In genomic region chr10:28103406-28103906, GRCm38 (mm10) we compare ENCODE assay signal across 22 mouse cellular contexts. TPM values are rescaled to one million over a fixed set of nuclear protein-coding genes. Genes with fewer than 3 reads are reported as not detected.
A peak's percentile ranks its signal among the peaks of the same experiment; 100 is the strongest.
DNase-seq lines count a peak whose midpoint lies in the region; ATAC-seq and TF ChIP-seq lines count a peak whose summit lies in the region.
"Had no signal": no experiment of that assay in that cellular context is flagged by ENCODE, and none has a peak within 500 bp of the region (broad histone marks: within the 10 kb centered on the region; RNA-seq: fewer than 3 reads in every experiment).

No protein-coding gene starts in this region.

- 52% methylated on average over 4 of the region's 4 CpGs for WGBS in kidney, adult 2 months
- 94% methylated on average over 4 of the region's 4 CpGs for WGBS in kidney, embryonic 15.5 days
- WGBS in kidney, embryonic 16.5 days = 84% methylated on average over 4 of the region's 4 CpGs
- 95% methylated on average over 4 of the region's 4 CpGs for WGBS in kidney, embryonic 14.5 days
- 95% methylated on average over 4 of the region's 4 CpGs for WGBS in midbrain, embryonic 11.5 days
- WGBS in midbrain, embryonic 13.5 days = 96% methylated on average over 4 of the region's 4 CpGs

- no peak for TF ChIP-seq POLR2A in kidney, adult 2 months (IDR thresholded peaks at IDR 0.05; ENCODE audit: low read depth, low read length)

- ATAC-seq in kidney, embryonic 15.5 days (replicated peaks; ENCODE audit: low FRiP score) = no peak
- no peak for ATAC-seq in kidney, embryonic 16.5 days (ENCODE audit: low FRiP score, low TSS enrichment)
- ATAC-seq in kidney, embryonic 14.5 days (ENCODE audit: low FRiP score, low TSS enrichment) = no peak
- ATAC-seq in midbrain, embryonic 11.5 days (ENCODE audit: low FRiP score) = no peak
- no peak for ATAC-seq in midbrain, embryonic 13.5 days
- ATAC-seq: forebrain, embryonic 14.5 days had no signal

- no peaks in the 10 kb centered on the region for H3K27me3 ChIP-seq in kidney, adult 2 months (replicated peaks; ENCODE audit: control insufficient read depth, insufficient read depth, low read length)
- no peaks in the 10 kb centered on the region for H3K27me3 ChIP-seq in kidney, embryonic 15.5 days
- no peaks in the 10 kb centered on the region for H3K27me3 ChIP-seq in kidney, embryonic 16.5 days (ENCODE audit: insufficient read depth, low read length)
- no peaks in the 10 kb centered on the region for H3K27me3 ChIP-seq in kidney, embryonic 14.5 days (ENCODE audit: control insufficient read depth, insufficient read depth, low read length)
- no peaks in the 10 kb centered on the region for H3K27me3 ChIP-seq in midbrain, embryonic 11.5 days (ENCODE audit: control insufficient read depth, insufficient read depth, low read length)
- H3K27me3 ChIP-seq in midbrain, embryonic 13.5 days = no peaks in the 10 kb centered on the region
- H3K27me3 ChIP-seq: embryonic facial prominence, embryonic 13.5 days; embryonic facial prominence, embryonic 15.5 days; forebrain, embryonic 12.5 days had no signal

- no peak overlapping the region for H3K9ac ChIP-seq in kidney, embryonic 15.5 days
- no peak overlapping the region for H3K9ac ChIP-seq in kidney, embryonic 16.5 days (replicated peaks; ENCODE audit: low read length)
- H3K9ac ChIP-seq in kidney, embryonic 14.5 days (ENCODE audit: low read depth, low read length) = no peak overlapping the region
- H3K9ac ChIP-seq in midbrain, embryonic 11.5 days (ENCODE audit: low read length) = no peak overlapping the region
- H3K9ac ChIP-seq in midbrain, embryonic 13.5 days (replicated peaks) = no peak overlapping the region
- H3K9ac ChIP-seq: embryonic facial prominence, embryonic 13.5 days; embryonic facial prominence, embryonic 15.5 days; forebrain, embryonic 12.5 days had no signal

- H3K4me1 ChIP-seq in kidney, adult 2 months (ENCODE audit: control insufficient read depth, insufficient read depth, low read length) = peaks cover 26% of the 10 kb centered on the region
- peaks cover 9% of the 10 kb centered on the region; the same call in 1 of the 2 replicates for H3K4me1 ChIP-seq in kidney, embryonic 15.5 days
- H3K4me1 ChIP-seq in kidney, embryonic 16.5 days (ENCODE audit: insufficient read depth, low read length) = peaks cover 16% of the 10 kb centered on the region
- H3K4me1 ChIP-seq in kidney, embryonic 14.5 days (ENCODE audit: control insufficient read depth, insufficient read depth, low read length) = no peaks in the 10 kb centered on the region
- H3K4me1 ChIP-seq in midbrain, embryonic 11.5 days (ENCODE audit: control insufficient read depth, insufficient read depth, low read length) = no peaks in the 10 kb centered on the region; the same call in 1 of the 2 replicates
- no peaks in the 10 kb centered on the region for H3K4me1 ChIP-seq in midbrain, embryonic 13.5 days (replicated peaks)
- H3K4me1 ChIP-seq: embryonic facial prominence, embryonic 15.5 days; forebrain, embryonic 12.5 days had no signal

- H3K4me3 ChIP-seq in kidney, adult 2 months (ENCODE audit: insufficient read depth, low read depth, low read length) = no peak overlapping the region
- H3K4me3 ChIP-seq in kidney, embryonic 15.5 days (replicated peaks) = no peak overlapping the region
- no peak overlapping the region for H3K4me3 ChIP-seq in kidney, embryonic 16.5 days (ENCODE audit: low read length)
- H3K4me3 ChIP-seq in kidney, embryonic 14.5 days (ENCODE audit: low read length) = no peak overlapping the region
- no peak overlapping the region for H3K4me3 ChIP-seq in midbrain, embryonic 11.5 days (ENCODE audit: low read depth, low read length)
- no peak overlapping the region for H3K4me3 ChIP-seq in midbrain, embryonic 13.5 days (replicated peaks)
- H3K4me3 ChIP-seq: embryonic facial prominence, embryonic 13.5 days; embryonic facial prominence, embryonic 15.5 days; erythroblast, embryonic 14.5 days; forebrain, embryonic 10.5 days; forebrain, embryonic 12.5 days had no signal

- H3K9me3 ChIP-seq in kidney, embryonic 15.5 days (replicated peaks) = no peaks in the 10 kb centered on the region
- H3K9me3 ChIP-seq in kidney, embryonic 16.5 days (ENCODE audit: low read length) = no peaks in the 10 kb centered on the region
- no peaks in the 10 kb centered on the region for H3K9me3 ChIP-seq in kidney, embryonic 14.5 days (ENCODE audit: control insufficient read depth, low read length)
- H3K9me3 ChIP-seq in midbrain, embryonic 11.5 days (ENCODE audit: control insufficient read depth, low read length) = no peaks in the 10 kb centered on the region
- no peaks in the 10 kb centered on the region for H3K9me3 ChIP-seq in midbrain, embryonic 13.5 days
- H3K9me3 ChIP-seq: embryonic facial prominence, embryonic 13.5 days; embryonic facial prominence, embryonic 15.5 days; forebrain, embryonic 10.5 days; forebrain, embryonic 12.5 days had no signal

- DNase-seq in kidney, adult 2 months = peak; percentile 60
- DNase-seq in midbrain, embryonic 11.5 days (ENCODE audit: low spot score, missing footprints) = peak; percentile 31
- DNase-seq: adrenal gland, adult 2 months; adrenal gland, postnatal 10 days; adrenal gland, postnatal 25 days; cerebellum, adult 11 months; cerebellum, adult 18-20 months; cerebellum, adult 8-10 months; cerebellum, adult 9-11 months; cerebellum, postnatal 14 days; cerebellum, postnatal 36 days; embryo, embryonic 11 days had no signal

- no peak overlapping the region for H3K4me2 ChIP-seq in kidney, embryonic 15.5 days
- no peak overlapping the region for H3K4me2 ChIP-seq in kidney, embryonic 16.5 days (replicated peaks; ENCODE audit: low read depth, low read length)
- H3K4me2 ChIP-seq in kidney, embryonic 14.5 days (replicated peaks; ENCODE audit: low read depth, low read length) = no peak overlapping the region
- H3K4me2 ChIP-seq in midbrain, embryonic 11.5 days = no peak overlapping the region
- H3K4me2 ChIP-seq in midbrain, embryonic 13.5 days (replicated peaks) = no peak overlapping the region
- H3K4me2 ChIP-seq: embryonic facial prominence, embryonic 13.5 days; embryonic facial prominence, embryonic 15.5 days; forebrain, embryonic 12.5 days had no signal

- no peaks in the 10 kb centered on the region for H3K36me3 ChIP-seq in kidney, adult 2 months (ENCODE audit: control insufficient read depth, insufficient read depth, low read length)
- H3K36me3 ChIP-seq in kidney, embryonic 15.5 days = no peaks in the 10 kb centered on the region
- no peaks in the 10 kb centered on the region for H3K36me3 ChIP-seq in kidney, embryonic 16.5 days (ENCODE audit: insufficient read depth, low read length)
- H3K36me3 ChIP-seq in kidney, embryonic 14.5 days (ENCODE audit: control insufficient read depth, insufficient read depth, low read length) = no peaks in the 10 kb centered on the region
- H3K36me3 ChIP-seq in midbrain, embryonic 11.5 days (ENCODE audit: control insufficient read depth, insufficient read depth, low read length) = no peaks in the 10 kb centered on the region
- no peaks in the 10 kb centered on the region for H3K36me3 ChIP-seq in midbrain, embryonic 13.5 days
- H3K36me3 ChIP-seq: embryonic facial prominence, embryonic 13.5 days; embryonic facial prominence, embryonic 15.5 days; forebrain, embryonic 10.5 days; forebrain, embryonic 12.5 days had no signal

- peak overlapping the region; percentile 17; the same call in 1 of the 2 replicates for H3K27ac ChIP-seq in kidney, adult 2 months (ENCODE audit: insufficient read depth, low read depth, low read length)
- H3K27ac ChIP-seq in kidney, embryonic 15.5 days = no peak overlapping the region
- H3K27ac ChIP-seq in kidney, embryonic 16.5 days (ENCODE audit: low read length) = 0 out of 2 replicates have a peak overlapping the region, but pooled peaks have one; percentile 24
- no peak overlapping the region for H3K27ac ChIP-seq in kidney, embryonic 14.5 days (ENCODE audit: low read depth, low read length)
- no peak overlapping the region for H3K27ac ChIP-seq in midbrain, embryonic 11.5 days (ENCODE audit: low read depth, low read length)
- no peak overlapping the region for H3K27ac ChIP-seq in midbrain, embryonic 13.5 days
- H3K27ac ChIP-seq: embryonic facial prominence, embryonic 13.5 days; embryonic facial prominence, embryonic 15.5 days; forebrain, embryonic 10.5 days; forebrain, embryonic 12.5 days had no signal

- TF ChIP-seq CTCF in kidney, adult 2 months (conservative IDR thresholded peaks at IDR 0.05; ENCODE audit: insufficient read depth, insufficient read length, low read depth, low read length) = no peak

RNA-seq across cellular contexts. Expression of gene Ptprk, which starts 28.8 kb away (rescaled TPM):
- polyA plus RNA-seq in kidney, adult 2 months (2012; rRNA removed) = 46.4 and 50.2 TPM in 2 replicates
- polyA plus RNA-seq in kidney, embryonic 15.5 days (2015; fragmentation: Nextera tagmentation; extraction: Ambion mirVana) = 37.7 and 37.8 TPM in 2 replicates
- polyA plus RNA-seq in kidney, embryonic 16.5 days (2015; fragmentation: Nextera tagmentation; extraction: Ambion mirVana) = 34.7 and 41.4 TPM in 2 replicates
- 34.2 and 42.7 TPM in 2 replicates for polyA plus RNA-seq in kidney, embryonic 14.5 days (2014; fragmentation: Nextera tagmentation; extraction: Ambion mirVana)
- polyA plus RNA-seq in midbrain, embryonic 11.5 days (2014; fragmentation: Nextera tagmentation; extraction: Ambion mirVana) = 17.3 and 21.0 TPM in 2 replicates
- 19.3 and 22.3 TPM in 2 replicates for polyA plus RNA-seq in midbrain, embryonic 13.5 days (2015; fragmentation: Nextera tagmentation; extraction: Ambion mirVana)

Comparison
In these comparisons a context has a peak if more than half of its experiments do, and no peak if none do; other contexts are left out.
1. H3K27ac ChIP-seq: peak in kidney, adult 2 months (single experiment) and kidney, embryonic 16.5 days (single experiment); none in kidney, embryonic 15.5 days (single experiment), kidney, embryonic 14.5 days (single experiment), midbrain, embryonic 11.5 days (single experiment) and midbrain, embryonic 13.5 days (single experiment).